Mouse (Mus musculus) MN1 (cell line): ENCODE measurements around the gene Igf1r.
"Not testable (repeated sequence)": the region's sequence is repeated elsewhere in the genome, so short reads cannot be mapped to it uniquely, and the experiment has no call there.

Experiments used
- DNase-seq: peaks from one replicate; pipeline ENCODE4 v3.0.0-alpha.2; 2016; ENCODE audit warnings: low spot score

The Igf1r gene

GRCm38 (mm10) chr7:68271816-68272215 is 319.2 kb downstream of the Igf1r start:
- no peak for DNase-seq

- DNase-seq = no peak
Observed at GRCm38 (mm10) chr7:68272607-68273006, 320.0 kb downstream of the Igf1r start.

GRCm38 (mm10) chr7:68273515-68273914 is 320.9 kb downstream of the Igf1r start, which contains the start of gene Fam169b:
Gene Fam169b (plus strand): TSS chr7:68273839.
- DNase-seq = no peak

- DNase-seq = no peak
Observed at GRCm38 (mm10) chr7:68274218-68274617, 321.6 kb downstream of the Igf1r start.

GRCm38 (mm10) chr7:68274951-68275350 is 322.3 kb downstream of the Igf1r start:
- DNase-seq = no peak

- DNase-seq = not testable (repeated sequence)
Observed at GRCm38 (mm10) chr7:68275445-68275837, 322.8 kb downstream of the Igf1r start.

- no peak for DNase-seq
Observed at GRCm38 (mm10) chr7:68275838-68276731, 323.5 kb downstream of the Igf1r start.

GRCm38 (mm10) chr7:68277054-68277896 is 324.6 kb downstream of the Igf1r start:
- DNase-seq = no peak

GRCm38 (mm10) chr7:68277897-68278270 is 325.3 kb downstream of the Igf1r start:
- no peak for DNase-seq

GRCm38 (mm10) chr7:68278385-68278784 is 325.8 kb downstream of the Igf1r start:
- DNase-seq = no peak

- no peak for DNase-seq
Observed at GRCm38 (mm10) chr7:68278908-68279307, 326.3 kb downstream of the Igf1r start.

- DNase-seq = no peak
Observed at GRCm38 (mm10) chr7:68279481-68279880, 326.9 kb downstream of the Igf1r start.

- no peak for DNase-seq
Observed at GRCm38 (mm10) chr7:68280352-68280869, 327.8 kb downstream of the Igf1r start.

GRCm38 (mm10) chr7:68281341-68281740 is 328.7 kb downstream of the Igf1r start:
- DNase-seq = no peak

- DNase-seq = no peak
Observed at GRCm38 (mm10) chr7:68282304-68283132, 329.9 kb downstream of the Igf1r start.

GRCm38 (mm10) chr7:68283133-68283520 is 330.5 kb downstream of the Igf1r start:
- not testable (repeated sequence) for DNase-seq
